Mouse (Mus musculus) spleen, postnatal 10 days (tissue): ENCODE results near the gene Nck2.

ENCODE experiments used
- DNase-seq, 2 experiments: peaks; one replicate each; pipeline ENCODE4 v3.0.0; 2021 to 2022; ENCODE audit warnings: low spot score in 2 of 2

The Nck2 gene

DNA sequence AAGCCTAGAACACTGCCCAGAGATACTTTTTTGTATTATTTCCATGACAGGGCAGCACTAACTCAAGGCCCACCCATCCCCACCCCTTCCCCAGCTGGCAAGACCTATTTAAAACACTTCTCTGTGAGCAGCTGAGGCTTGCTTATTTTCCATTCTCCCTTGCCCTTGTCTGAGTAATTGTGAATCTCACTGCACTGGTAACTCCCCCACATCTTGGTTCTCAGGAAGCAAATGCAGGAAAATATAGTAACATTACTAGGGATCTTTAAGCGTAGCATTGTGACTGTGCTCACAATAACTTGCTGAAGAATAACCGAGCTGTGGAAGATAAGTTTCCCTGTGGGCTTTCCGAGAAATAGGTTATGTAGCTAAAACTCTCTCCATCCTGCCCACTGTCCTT lies 24.6 kb downstream of the Nck2 start:
- DNase-seq = no peak

DNA sequence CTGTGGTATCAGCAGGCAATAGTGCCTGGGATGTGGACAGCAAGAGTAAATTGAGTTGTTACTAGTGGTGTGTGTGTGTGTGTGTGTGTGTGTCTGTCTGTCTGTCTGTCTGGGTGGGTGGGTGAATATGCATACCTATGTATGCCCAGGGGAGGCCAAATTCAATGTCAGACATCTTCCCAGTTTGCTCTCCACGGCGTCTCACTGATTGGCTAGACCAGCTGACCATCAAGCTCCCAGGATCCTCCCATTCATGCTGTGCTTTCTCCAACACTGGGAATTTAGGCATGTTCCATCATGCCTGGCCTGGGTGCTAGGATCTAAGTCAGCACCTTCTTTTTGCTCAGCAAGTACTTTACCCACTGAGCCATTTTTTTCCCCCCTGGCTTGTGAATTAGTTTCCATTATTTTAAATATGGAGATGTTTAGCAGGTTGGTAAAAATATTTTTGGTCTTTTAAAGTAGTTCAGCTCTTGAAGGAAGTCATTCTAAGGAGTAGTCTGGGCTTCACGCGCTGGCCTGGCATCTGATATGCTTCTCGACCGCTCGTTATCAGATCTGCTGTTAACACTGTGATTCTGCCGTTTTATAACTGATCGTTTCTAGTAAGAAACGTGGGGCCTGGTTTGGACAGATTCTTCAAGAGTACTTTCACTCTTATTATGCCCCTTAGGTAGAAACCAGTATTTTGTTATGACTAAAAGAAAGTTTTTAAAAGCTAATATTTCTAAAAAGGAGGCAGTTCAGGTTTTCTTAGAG lies 26.2 kb downstream of the Nck2 start:
- no peak for DNase-seq

DNA sequence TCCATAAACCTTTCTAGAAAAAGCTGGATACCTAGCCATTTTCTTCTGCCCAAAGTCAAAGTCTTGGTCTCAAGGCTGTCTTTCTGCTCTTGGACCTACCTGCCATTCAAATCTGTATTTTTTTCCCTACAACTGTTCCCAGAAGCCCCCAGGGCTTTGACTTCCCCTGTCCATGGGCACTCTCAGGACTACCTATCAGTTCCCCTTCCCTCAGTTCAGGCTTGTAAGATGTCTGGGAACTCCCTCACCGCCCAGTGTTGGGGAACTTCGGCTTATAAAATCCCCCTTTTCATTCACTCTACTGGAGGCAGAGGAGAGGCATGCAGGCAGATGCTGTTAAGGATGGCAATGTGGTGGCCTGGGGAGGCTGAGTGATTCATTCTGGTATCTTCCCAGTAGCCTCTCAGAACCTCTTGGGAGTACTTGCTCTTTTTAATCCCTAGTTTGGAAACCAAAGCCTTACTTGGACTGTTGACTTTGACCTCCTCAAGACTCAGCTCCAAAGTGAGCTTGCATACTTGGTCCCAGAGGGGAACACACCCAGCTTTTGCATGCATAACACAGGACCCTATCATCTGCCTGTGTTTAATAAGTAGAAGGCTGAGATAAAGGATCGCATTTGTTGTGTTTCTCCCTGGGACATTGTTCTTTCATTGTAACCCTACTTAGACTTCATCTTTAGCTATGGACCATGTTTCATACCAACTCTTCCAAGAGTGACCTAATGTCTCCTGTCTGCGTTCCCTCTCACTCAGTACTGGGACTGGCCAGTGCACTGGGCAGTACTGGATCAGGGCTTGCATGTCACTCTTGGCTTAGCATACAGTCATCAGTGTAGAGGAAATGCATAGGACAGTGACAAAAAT lies 27.0 kb downstream of the Nck2 start:
- no peak for DNase-seq

DNA sequence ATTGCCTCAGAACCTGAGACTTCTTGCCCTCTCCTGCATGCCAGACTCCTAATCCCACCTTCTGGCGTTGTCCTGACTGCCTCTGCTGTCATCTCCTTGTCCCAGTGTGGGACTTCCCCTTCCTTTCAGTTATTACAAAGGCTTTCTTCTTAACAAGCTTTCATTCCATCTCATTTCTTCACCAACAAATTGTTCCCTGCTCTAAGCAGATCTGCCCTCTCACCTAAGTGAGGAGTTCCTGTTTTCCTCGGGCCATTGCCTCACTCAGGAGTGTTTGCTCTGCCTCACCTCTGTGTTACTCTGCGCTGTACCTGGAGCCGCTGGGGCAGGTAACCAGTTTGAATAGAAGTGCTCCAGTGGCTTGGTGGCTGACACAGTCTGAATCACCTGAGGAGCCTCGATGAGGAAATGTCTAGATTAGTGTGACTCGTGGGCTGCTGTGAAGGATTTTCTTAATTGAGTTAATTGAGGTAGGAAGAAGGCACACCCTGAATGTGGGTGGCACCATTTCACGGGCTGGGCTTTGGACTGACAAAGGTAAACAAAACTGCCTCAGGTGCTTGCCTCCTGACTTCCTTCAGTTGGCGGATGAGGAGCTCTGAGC lies 27.8 kb downstream of the Nck2 start:
- no peak for DNase-seq

DNA sequence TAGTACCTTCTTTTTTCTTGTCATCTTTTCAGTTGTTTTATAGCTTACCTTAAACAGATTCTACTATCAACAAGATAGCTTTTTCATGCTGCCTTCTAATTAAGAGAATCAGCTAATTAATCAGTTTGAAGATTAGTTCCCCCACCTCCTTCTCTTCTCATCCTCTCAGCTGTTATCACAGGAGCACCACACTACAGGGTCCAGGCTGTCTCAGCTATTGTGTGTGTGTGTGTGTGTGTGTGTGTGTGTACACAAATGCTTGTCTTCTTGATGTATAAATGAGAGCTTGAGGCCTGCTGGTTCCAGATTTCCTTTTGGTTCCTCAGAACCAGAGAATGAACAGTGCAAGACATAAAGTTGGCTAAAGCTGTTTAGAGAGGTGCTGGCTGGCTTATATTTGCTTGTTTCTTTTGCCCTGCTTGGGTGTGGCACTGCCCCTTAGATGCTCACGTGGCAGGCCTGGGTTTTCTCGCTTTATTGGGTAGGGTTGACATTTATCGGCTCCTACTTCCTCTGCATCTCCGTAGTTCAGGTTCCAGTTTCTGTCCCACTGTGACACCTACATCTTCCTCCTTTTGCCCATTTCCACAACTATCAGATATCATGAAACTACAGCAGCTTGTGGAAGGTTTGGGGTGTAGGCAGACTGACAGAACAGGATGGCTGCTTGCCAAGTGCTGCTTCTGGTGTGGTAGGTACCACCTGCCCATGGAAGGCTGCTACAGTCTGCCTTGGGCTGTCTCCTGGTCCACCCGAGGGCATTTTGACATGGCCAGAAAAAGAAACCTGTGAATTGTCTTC lies 29.6 kb downstream of the Nck2 start:
- peak; percentile 24 to 52 for DNase-seq

DNA sequence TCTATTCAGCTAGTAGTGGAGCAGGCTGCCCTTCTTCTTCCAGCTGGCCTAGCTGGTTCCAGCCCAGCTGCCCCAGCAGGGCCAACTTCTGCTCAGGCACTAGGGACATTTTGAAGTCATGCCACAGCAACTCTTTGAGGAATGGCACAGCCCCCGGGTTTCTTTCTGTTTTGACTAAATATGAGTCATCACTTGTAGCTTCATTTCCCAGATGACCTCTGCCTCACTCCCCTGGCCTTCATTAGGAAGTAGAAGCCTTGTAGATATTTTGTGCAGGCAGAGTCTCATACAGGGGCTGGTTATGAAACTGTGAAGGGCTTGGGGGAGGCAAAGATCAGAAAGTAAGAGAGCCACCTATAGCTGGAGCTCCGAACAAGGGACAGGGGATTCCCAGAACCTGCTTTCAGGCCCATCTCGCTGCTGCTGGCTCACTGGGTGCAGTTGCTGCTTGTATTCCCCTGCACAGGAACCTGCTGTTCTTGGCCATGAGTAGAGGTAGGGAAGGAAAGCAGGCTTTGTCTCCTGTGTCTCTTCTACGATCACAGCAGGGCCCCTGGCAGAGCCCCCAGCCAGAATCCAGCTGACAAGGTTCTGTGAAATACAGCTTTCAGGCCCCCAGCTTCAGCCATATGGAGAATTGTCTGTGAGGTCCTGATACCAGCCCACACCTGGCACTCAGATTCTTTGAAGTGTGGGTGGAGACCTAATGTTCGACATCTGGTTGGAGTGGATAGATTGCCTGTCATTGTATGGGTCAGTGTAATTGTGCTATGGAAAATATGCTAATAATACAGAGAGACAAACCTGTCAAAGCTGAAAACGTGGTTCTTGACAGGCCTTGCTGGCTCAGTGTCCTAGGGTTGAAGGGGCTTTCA lies 30.4 kb downstream of the Nck2 start:
- DNase-seq = no peak

DNA sequence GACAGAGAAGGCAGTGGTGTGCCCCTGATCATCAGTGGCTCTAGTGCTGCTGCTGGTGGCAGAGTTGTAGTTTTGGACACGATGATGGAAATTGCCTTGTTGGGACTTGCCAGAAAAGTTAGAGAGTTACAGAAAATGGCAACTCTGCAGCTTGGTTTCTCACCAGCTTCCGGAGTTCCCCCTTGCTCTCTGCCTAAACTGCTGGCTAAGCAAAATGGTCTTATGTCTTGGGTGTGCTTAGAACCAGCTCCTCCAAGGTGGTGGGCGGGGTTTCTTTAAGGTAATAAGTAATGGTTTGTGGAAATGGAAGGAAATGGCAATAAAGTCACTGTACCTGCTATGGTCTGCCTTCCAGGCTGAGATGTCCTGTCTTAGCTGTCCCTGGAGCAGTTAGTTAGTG lies 33.6 kb downstream of the Nck2 start:
- no peak for DNase-seq

DNA sequence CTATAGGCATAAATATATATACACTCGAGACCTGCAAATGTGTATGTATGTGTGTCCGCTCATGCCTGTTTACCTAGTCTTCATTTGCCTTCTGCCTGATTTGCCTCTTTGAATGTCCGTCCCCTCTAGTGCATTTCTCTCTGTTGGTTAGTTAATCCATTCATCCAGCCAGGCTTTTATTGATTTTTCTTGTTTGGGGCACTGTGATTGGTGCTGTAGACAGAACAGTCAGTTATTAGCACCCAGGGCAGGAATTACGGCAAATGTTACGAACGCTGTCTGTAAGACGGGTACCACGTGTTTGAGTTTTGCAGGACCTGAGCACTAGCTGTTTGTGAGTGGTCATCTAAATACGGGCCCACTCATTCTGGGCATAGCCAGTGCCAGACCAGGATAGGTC lies 40.8 kb downstream of the Nck2 start:
- no peak for DNase-seq

DNA sequence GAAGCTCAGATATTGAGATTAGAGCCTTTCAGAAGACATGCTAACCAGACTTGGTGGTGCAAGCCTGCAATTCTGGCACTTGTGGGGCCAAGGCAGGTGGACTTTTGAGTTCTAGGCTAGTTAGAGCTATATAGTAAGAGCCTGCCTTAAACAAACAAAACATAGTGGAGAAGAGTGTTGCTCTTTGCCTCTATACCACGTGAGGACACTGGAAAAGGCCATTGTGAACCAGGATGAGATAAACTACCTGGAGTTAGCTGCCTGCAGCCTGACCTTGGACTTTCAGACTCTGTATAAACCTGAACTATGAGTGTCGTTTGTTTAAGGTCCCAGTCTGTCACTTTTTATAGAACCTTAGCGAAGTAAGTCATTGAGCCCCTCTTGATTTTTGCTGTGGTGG lies 42.1 kb downstream of the Nck2 start:
- no peak for DNase-seq

DNA sequence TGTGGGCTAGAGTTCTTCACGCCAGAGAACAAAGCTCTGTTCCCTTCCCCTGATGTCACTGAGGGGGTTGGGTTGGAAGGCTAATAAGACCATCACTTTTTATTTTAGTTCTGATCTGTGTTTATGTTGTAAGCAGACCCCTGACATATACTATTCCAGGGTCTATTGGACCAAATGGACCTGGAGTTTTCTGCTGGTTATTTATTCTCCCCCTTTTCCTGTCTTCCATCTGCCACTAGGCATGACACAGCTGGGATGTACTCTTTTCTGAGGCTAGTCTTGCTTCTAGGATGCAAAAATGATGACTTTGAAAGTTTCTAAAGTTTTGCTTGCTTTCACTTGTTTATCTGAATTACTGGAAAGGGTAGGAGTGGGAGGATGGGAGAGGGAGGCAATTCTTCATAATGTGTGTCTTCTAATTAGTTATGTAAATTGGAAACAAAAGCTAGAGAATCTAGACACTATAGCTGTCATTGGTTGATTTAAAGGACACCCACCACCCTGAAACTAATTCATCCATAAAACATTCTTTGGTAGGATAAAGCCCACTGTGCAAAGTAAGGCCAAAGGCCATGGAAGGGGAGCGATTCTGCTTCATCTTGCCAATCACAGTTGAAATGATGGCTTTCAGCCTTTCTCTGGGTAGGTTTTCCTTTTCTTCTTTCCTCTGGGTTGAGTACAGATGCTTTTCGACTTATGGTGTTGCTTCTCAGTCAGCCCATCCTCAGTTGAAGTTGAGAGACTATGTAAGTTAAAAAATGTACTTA lies 42.8 kb downstream of the Nck2 start:
- DNase-seq = no peak

DNA sequence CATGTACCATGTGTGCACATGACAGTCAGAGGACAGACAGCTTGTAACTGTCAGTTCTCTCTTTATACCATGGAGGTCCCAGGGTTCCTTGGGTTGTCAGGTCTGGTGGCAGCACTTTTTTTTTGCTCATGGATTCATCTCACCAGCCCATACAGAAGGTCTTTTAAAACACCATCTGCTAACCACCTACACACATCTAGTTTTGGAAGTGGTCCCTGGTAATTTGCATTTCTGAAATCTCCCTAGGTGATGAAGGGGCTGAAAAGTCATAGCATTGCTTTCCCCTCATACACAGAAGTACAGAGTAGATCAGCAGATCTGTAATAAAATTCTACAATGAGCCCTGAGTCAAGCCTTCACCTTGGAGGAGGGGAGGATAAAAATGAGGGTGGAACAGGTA lies 44.9 kb downstream of the Nck2 start:
- no peak for DNase-seq

DNA sequence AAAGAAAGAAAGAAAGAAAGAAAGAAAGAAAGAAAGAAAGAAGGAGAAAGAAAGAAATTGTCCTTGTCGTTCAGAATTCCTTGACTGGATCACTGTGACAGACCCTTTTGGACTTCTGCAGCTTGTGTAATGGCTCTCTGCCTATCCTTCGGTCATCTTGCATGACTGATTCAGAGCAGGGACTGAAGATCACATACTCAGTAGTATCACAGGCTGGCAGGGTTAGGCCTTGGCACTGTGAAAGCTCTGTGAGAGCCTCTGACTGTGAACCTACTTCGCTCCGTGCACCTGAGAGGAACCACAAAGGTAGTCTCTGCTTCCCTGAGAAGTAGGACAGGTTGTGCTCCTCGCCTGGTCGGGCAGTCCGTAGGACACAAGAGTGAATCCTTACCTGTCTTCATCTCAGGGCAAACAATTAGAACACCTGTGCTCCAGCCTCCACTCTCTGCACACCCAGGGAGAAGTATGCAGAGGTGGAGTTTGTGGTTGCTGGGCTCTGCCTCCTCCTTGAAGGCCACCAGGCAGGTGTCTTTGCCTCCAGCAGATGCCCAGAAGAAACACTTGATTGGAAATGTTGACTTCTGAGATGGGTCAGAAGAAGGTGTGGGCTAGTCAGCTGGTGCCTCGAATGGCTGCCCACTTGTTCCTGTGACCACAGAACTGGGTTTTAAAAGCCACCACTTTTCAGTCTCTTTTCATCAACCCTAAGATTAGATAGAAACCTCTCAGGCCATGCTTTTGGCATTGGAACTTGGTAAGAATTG lies 47.3 kb downstream of the Nck2 start:
- DNase-seq = no peak

DNA sequence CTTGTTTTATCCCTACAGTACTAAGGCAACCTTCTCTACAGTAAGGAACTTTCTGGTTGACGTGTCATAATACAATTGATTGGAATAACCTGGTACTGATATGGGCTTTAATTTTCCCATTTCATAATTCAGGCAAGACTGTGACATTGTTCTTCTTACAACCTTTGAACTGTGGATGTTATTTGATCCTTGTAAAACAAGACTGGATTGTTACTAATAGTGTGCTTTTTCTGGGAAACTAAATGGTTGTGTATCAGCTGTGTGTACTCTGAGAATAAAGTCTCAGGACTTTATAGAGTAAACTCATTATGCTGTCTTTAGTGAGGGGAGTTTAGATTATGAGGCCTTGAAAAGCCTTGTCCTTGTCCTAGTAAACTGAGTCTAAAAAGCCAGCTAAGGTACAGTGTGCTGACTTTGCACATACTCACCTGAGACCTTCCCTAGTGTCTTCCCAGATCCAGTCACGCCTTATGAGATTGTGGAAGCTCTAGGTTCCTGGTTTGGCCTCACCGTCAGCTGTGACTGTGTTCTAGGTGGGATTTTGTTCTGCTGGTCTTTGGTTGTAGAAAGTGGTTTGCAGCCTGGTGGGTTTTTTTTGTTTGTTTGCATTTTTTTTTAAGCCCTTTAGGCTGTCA lies 48.5 kb downstream of the Nck2 start:
- DNase-seq = no peak

DNA sequence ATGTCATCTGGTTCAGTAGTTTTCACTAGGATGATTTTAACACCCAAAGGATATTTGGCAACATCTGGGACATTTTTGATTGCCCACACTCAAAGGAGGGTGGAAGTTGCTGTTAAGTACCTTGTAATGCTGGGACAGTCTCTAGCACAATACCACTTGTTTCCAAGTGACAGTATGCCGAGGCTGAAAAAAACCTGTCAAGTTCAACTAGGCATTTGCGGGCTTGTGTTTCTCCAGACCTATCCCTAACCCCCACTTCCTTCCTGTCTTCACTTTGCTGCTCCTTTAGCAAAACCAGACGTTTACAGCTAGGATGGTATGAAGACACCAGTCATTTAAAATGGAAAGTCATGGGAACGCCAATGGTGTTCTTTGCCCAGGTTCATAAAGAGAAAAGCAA lies 51.7 kb downstream of the Nck2 start:
- no peak for DNase-seq

DNA sequence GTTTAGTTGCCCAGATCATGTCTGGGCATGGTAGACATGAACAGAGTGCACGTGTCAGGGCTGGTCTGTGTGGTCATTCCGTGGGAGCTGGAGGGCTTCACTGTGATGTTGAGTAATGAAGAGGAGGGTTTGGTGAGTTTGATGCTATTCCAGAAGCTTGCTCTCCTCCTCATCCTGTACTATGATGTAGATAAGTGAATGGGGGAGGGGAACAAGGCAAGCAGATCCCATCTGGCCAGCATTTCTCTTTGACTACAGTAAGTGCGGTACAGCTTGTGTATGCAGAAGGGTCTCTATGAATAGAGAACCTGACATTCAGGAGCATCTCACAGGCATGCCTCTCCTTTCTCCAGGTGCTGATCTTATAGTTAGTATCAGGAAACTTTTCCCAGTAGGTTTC lies 52.6 kb downstream of the Nck2 start:
- no peak for DNase-seq

DNA sequence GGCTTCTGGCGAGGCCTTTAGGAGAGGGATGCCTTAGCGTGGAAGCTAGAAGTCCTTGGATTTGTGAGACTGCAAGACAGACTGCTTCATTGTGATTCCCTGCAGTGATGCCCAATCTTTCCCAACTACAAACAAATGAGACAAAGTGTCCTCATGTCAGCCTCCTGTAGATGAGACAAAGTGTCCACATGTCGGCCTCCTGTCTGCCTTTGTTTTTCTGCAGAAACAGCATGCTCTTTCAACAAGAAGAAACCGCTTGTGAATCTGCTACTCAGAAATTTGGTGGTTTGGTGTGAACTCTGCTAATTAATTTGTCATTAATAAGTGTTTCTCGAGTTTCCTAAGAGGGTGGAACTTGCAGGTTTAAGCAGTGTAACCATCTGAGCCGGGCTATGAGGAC lies 53.6 kb downstream of the Nck2 start:
- DNase-seq = no peak

DNA sequence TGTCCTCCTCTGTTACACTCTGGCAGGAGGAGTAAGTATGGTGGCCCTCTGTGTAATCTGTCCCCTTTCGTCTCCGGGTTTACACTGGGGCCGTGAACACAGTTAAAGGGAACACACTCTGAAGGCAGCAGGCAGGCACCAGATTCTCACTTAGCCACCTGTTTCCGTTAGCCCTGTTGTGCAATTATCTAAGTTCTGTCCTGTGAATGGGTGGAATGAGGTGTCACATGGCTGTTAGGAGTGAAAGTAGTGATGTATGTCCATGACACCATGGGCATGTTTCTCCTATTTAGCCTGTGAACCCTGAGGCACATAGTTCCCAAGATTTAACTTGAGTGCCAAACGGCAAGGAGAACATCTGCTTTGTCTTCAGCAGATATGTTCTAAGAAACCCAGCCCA lies 55.7 kb downstream of the Nck2 start:
- DNase-seq = no peak

DNA sequence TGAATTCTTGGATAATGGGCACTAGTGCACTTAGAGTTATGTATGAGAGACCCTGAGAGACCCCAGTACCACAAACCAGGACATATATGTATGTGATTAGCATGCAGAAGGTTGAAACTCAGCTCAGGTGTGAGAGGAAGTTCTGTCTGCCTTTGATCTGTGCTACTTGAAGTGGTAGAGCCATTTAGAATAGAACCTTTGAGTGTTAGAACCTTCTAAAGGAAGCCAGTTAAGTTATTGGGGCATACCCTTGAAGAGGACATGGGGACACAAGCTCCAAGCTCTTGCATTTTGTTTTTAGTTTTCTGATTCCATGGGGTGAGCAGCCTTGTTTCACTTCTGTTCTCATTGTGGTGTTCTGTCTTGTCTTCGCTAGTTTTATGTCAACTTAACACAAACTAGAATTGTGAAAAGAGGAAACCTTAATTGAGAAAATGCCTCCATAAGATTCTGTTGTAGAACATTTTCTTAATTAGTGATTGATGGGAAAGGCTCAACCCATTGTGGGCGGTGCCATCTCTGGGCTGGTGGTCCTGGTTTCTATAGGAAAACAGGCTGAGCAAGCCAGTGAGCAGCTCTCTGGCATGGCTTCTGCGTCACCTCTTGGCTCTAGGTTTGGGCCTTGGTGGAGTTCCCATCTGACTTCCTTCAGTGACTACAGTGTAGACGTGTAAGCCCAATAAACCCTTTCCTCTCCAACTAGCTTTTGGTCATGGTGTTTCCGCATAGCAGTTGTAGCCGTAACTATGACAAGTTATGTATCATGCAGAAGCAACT lies 57.0 kb downstream of the Nck2 start:
- DNase-seq = no peak
